Mouse (Mus musculus): ENCODE results near the gene Atpaf1.

- TF ChIP-seq POLR2A (IDR thresholded peaks at IDR 0.05; ENCODE audit: insufficient read depth, low read depth, low read length): no peak
- TF ChIP-seq CTCF (IDR thresholded peaks at IDR 0.05): no peak
These were observed 35.6 kb downstream of the Atpaf1 start for GRCm38 (mm10) chr4:115820199-115820598.
